Mouse (Mus musculus): Measurements from ENCODE around the gene Fam229a. TPM values are rescaled to one million over a fixed set of nuclear protein-coding genes. Genes with fewer than 3 reads are reported as not detected.
"Not testable (repeated sequence)": the region's sequence is repeated elsewhere in the genome, so short reads cannot be mapped to it uniquely, and the experiment has no call there.

Fam229a gene
- polyA plus RNA-seq, 1 experiment from 2014 or later, result 0.60 TPM

- not testable (repeated sequence) for H3K27me3 ChIP-seq (ENCODE audit: control insufficient read depth, insufficient read depth, low read depth, low read length); H3K27ac ChIP-seq (ENCODE audit: low read length); ATAC-seq (ENCODE audit: low read depth); H3K4me2 ChIP-seq (ENCODE audit: low read depth, low read length); H3K36me3 ChIP-seq (ENCODE audit: control insufficient read depth, insufficient read depth); H3K4me1 ChIP-seq (ENCODE audit: control insufficient read depth, low read depth, low read length); H3K9me3 ChIP-seq (replicated peaks; ENCODE audit: control insufficient read depth, low read length); H3K9ac ChIP-seq (ENCODE audit: low read depth, low read length); H3K4me3 ChIP-seq (ENCODE audit: low read depth, low read length)
- WGBS (ENCODE audit: insufficient replicate concordance), result 70% methylated on average over 2 of the region's 2 CpGs
Observed at GRCm38 (mm10) chr4:129457311-129457710, 33.7 kb upstream of the Fam229a start.

- Histone ChIP-seq H3K4me3 (ENCODE audit: low read depth, low read length) (no peak overlapping the region), H3K4me2 (ENCODE audit: low read depth, low read length) (no peak overlapping the region), H3K4me1 (ENCODE audit: control insufficient read depth, low read depth, low read length) (peaks cover 24% of the 10 kb centered on the region), H3K9ac (ENCODE audit: low read depth, low read length) (no peak overlapping the region), H3K27me3 (ENCODE audit: control insufficient read depth, insufficient read depth, low read depth, low read length) (no peaks in the 10 kb centered on the region), H3K36me3 (ENCODE audit: control insufficient read depth, insufficient read depth) (peaks cover under 1% of the 10 kb centered on the region; the same call in 1 of the 2 replicates), H3K9me3 (replicated peaks; ENCODE audit: control insufficient read depth, low read length) (no peaks in the 10 kb centered on the region), H3K27ac (ENCODE audit: low read length) (no peak overlapping the region)
- WGBS (ENCODE audit: insufficient replicate concordance), result 81% methylated on average over 3 of the region's 3 CpGs
- ATAC-seq (ENCODE audit: low read depth), result no peak
Observed at GRCm38 (mm10) chr4:129459726-129460125, 31.3 kb upstream of the Fam229a start.

GRCm38 (mm10) chr4:129460827-129461182 lies 30.2 kb upstream of the Fam229a start:
- no peaks in the 10 kb centered on the region for H3K9me3 ChIP-seq (replicated peaks; ENCODE audit: control insufficient read depth, low read length)
- H3K36me3 ChIP-seq (ENCODE audit: control insufficient read depth, insufficient read depth), result peaks cover 12% of the 10 kb centered on the region
- 0% methylated on average over 4 of the region's 4 CpGs for WGBS (ENCODE audit: insufficient replicate concordance)
- no peak for ATAC-seq (ENCODE audit: low read depth)
- H3K9ac ChIP-seq (ENCODE audit: low read depth, low read length), result peak overlapping the region; percentile 72
- H3K27me3 ChIP-seq (ENCODE audit: control insufficient read depth, insufficient read depth, low read depth, low read length), result no peaks in the 10 kb centered on the region
- peak overlapping the region; percentile 88 for H3K27ac ChIP-seq (ENCODE audit: low read length)
- peaks cover 33% of the 10 kb centered on the region for H3K4me1 ChIP-seq (ENCODE audit: control insufficient read depth, low read depth, low read length)
- peak overlapping the region; percentile 94 for H3K4me3 ChIP-seq (ENCODE audit: low read depth, low read length)
- peak overlapping the region; percentile 77 for H3K4me2 ChIP-seq (ENCODE audit: low read depth, low read length)

GRCm38 (mm10) chr4:129461183-129461960 lies 29.6 kb upstream of the Fam229a start, which contains the start of gene Bsdc1:
Gene Bsdc1, plus strand, starts transcription at chr4:129461581.
- WGBS (ENCODE audit: insufficient replicate concordance), result under 1% methylated on average over 46 of the region's 46 CpGs
- Histone ChIP-seq H3K36me3 (ENCODE audit: control insufficient read depth, insufficient read depth) (peaks cover 17% of the 10 kb centered on the region), H3K4me3 (ENCODE audit: low read depth, low read length) (peak within 1 kb of the TSS; percentile 94), H3K9ac (ENCODE audit: low read depth, low read length) (peak within 1 kb of the TSS; percentile 98), H3K27ac (ENCODE audit: low read length) (peak within 1 kb of the TSS; percentile 100), H3K4me2 (ENCODE audit: low read depth, low read length) (peak within 1 kb of the TSS; percentile 82), H3K9me3 (replicated peaks; ENCODE audit: control insufficient read depth, low read length) (no peaks in the 10 kb centered on the region), H3K4me1 (ENCODE audit: control insufficient read depth, low read depth, low read length) (peaks cover 38% of the 10 kb centered on the region), H3K27me3 (ENCODE audit: control insufficient read depth, insufficient read depth, low read depth, low read length) (no peaks in the 10 kb centered on the region)
- peak; percentile 91 for ATAC-seq (ENCODE audit: low read depth)

- WGBS (ENCODE audit: insufficient replicate concordance), result 42% methylated on average over 3 of the region's 3 CpGs
- Histone ChIP-seq H3K4me1 (ENCODE audit: control insufficient read depth, low read depth, low read length) (peaks cover 38% of the 10 kb centered on the region), H3K27ac (ENCODE audit: low read length) (peak overlapping the region; percentile 100), H3K4me2 (ENCODE audit: low read depth, low read length) (peak overlapping the region; percentile 82), H3K9ac (ENCODE audit: low read depth, low read length) (peak overlapping the region; percentile 98), H3K27me3 (ENCODE audit: control insufficient read depth, insufficient read depth, low read depth, low read length) (no peaks in the 10 kb centered on the region), H3K9me3 (replicated peaks; ENCODE audit: control insufficient read depth, low read length) (no peaks in the 10 kb centered on the region), H3K36me3 (ENCODE audit: control insufficient read depth, insufficient read depth) (peaks cover 25% of the 10 kb centered on the region), H3K4me3 (ENCODE audit: low read depth, low read length) (peak overlapping the region; percentile 94)
- no peak for ATAC-seq (ENCODE audit: low read depth)
Observed at GRCm38 (mm10) chr4:129462118-129462517, 28.9 kb upstream of the Fam229a start.

GRCm38 (mm10) chr4:129463097-129464059 lies 27.6 kb upstream of the Fam229a start:
- H3K4me2 ChIP-seq (ENCODE audit: low read depth, low read length), result peak overlapping the region; percentile 82
- peak overlapping the region; percentile 98 for H3K9ac ChIP-seq (ENCODE audit: low read depth, low read length)
- H3K27me3 ChIP-seq (ENCODE audit: control insufficient read depth, insufficient read depth, low read depth, low read length), result no peaks in the 10 kb centered on the region
- H3K4me3 ChIP-seq (ENCODE audit: low read depth, low read length), result peak overlapping the region; percentile 94
- WGBS (ENCODE audit: insufficient replicate concordance), result 44% methylated on average over 24 of the region's 24 CpGs
- peaks cover 38% of the 10 kb centered on the region for H3K4me1 ChIP-seq (ENCODE audit: control insufficient read depth, low read depth, low read length)
- H3K36me3 ChIP-seq (ENCODE audit: control insufficient read depth, insufficient read depth), result peaks cover 37% of the 10 kb centered on the region
- no peaks in the 10 kb centered on the region for H3K9me3 ChIP-seq (replicated peaks; ENCODE audit: control insufficient read depth, low read length)
- peak overlapping the region; percentile 100 for H3K27ac ChIP-seq (ENCODE audit: low read length)
- ATAC-seq (ENCODE audit: low read depth), result peak; percentile 73

GRCm38 (mm10) chr4:129464286-129464815 lies 26.6 kb upstream of the Fam229a start:
- WGBS (ENCODE audit: insufficient replicate concordance), result 48% methylated on average over 4 of the region's 4 CpGs
- peak overlapping the region; percentile 100 for H3K27ac ChIP-seq (ENCODE audit: low read length)
- ATAC-seq (ENCODE audit: low read depth), result peak; percentile 25

GRCm38 (mm10) chr4:129476047-129476446 lies 14.9 kb upstream of the Fam229a start:
- no peak for ATAC-seq (ENCODE audit: low read depth)
- peaks cover 86% of the 10 kb centered on the region for H3K36me3 ChIP-seq (ENCODE audit: control insufficient read depth, insufficient read depth)

More at GRCm38 (mm10) chr4:129464286-129464815, 26.6 kb upstream of the Fam229a start:
- Histone ChIP-seq H3K4me3 (ENCODE audit: low read depth, low read length) (peak overlapping the region; percentile 94), H3K27me3 (ENCODE audit: control insufficient read depth, insufficient read depth, low read depth, low read length) (no peaks in the 10 kb centered on the region), H3K36me3 (ENCODE audit: control insufficient read depth, insufficient read depth) (peaks cover 46% of the 10 kb centered on the region), H3K9me3 (replicated peaks; ENCODE audit: control insufficient read depth, low read length) (no peaks in the 10 kb centered on the region), H3K4me1 (ENCODE audit: control insufficient read depth, low read depth, low read length) (peaks cover 38% of the 10 kb centered on the region), H3K4me2 (ENCODE audit: low read depth, low read length) (peak overlapping the region; percentile 82), H3K9ac (ENCODE audit: low read depth, low read length) (peak overlapping the region; percentile 73)

More at GRCm38 (mm10) chr4:129476047-129476446, 14.9 kb upstream of the Fam229a start:
- Histone ChIP-seq H3K4me2 (ENCODE audit: low read depth, low read length) (no peak overlapping the region), H3K9me3 (replicated peaks; ENCODE audit: control insufficient read depth, low read length) (no peaks in the 10 kb centered on the region), H3K9ac (ENCODE audit: low read depth, low read length) (no peak overlapping the region), H3K27me3 (ENCODE audit: control insufficient read depth, insufficient read depth, low read depth, low read length) (no peaks in the 10 kb centered on the region), H3K4me3 (ENCODE audit: low read depth, low read length) (no peak overlapping the region), H3K27ac (ENCODE audit: low read length) (no peak overlapping the region), H3K4me1 (ENCODE audit: control insufficient read depth, low read depth, low read length) (no peaks in the 10 kb centered on the region; the same call in 1 of the 2 replicates)
- 81% methylated on average over 11 of the region's 11 CpGs for WGBS (ENCODE audit: insufficient replicate concordance)
